In the genomic region with DNA sequence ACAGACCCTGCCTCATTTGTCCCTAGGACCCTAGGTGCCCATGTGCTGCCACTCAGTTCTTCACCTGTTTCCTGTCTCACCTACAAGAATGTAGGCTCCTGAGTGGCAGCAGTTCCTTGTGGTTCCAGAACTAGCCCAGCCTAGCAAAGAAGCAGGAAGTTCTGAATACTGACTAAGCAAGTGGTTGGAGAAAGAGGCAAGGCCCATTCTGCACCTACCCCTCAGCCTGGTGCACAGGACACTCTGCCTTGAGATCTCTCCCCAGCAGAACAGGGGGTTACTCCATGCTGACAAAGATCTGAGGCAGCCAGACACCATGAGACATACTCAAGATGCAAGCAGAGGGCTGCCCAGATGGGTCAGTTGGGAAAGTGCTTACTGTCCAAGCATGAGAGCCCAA, we compare ENCODE assay signal across 27 mouse cellular contexts. TPM values are rescaled to one million over a fixed set of nuclear protein-coding genes. Genes with fewer than 3 reads are reported as not detected.
A peak's percentile ranks its signal among the peaks of the same experiment; 100 is the strongest.
DNase-seq lines count a peak whose midpoint lies in the region; ATAC-seq lines count a peak whose summit lies in the region.
"Had no signal": no experiment of that assay in that cellular context is flagged by ENCODE, and none has a peak within 500 bp of the region (broad histone marks: within the 10 kb centered on the region; RNA-seq: fewer than 3 reads in every experiment).

No protein-coding gene starts in this region.

- no peaks in the 10 kb centered on the region for H3K27me3 ChIP-seq in midbrain, embryonic 11.5 days (ENCODE audit: control insufficient read depth, insufficient read depth, low read length)
- H3K27me3 ChIP-seq in midbrain, embryonic 13.5 days, result no peaks in the 10 kb centered on the region
- H3K27me3 ChIP-seq in hindbrain, embryonic 11.5 days (ENCODE audit: control insufficient read depth, insufficient read depth, low read length), result no peaks in the 10 kb centered on the region
- H3K27me3 ChIP-seq: forebrain, embryonic 12.5 days; forebrain, embryonic 15.5 days; heart, embryonic 13.5 days; hindbrain, embryonic 13.5 days had no signal

- no peak overlapping the region for H3K9ac ChIP-seq in midbrain, embryonic 11.5 days (ENCODE audit: low read length)
- no peak overlapping the region for H3K9ac ChIP-seq in midbrain, embryonic 13.5 days (replicated peaks)
- H3K9ac ChIP-seq in hindbrain, embryonic 11.5 days (ENCODE audit: low read depth, low read length), result no peak overlapping the region
- H3K9ac ChIP-seq: embryonic facial prominence, embryonic 13.5 days; forebrain, embryonic 12.5 days; forebrain, embryonic 15.5 days; heart, embryonic 13.5 days; hindbrain, embryonic 13.5 days had no signal

- no peaks in the 10 kb centered on the region for H3K36me3 ChIP-seq in midbrain, embryonic 11.5 days (ENCODE audit: control insufficient read depth, insufficient read depth, low read length)
- no peaks in the 10 kb centered on the region for H3K36me3 ChIP-seq in midbrain, embryonic 13.5 days
- no peaks in the 10 kb centered on the region for H3K36me3 ChIP-seq in hindbrain, embryonic 11.5 days (ENCODE audit: control insufficient read depth, insufficient read depth, low read length)
- H3K36me3 ChIP-seq: embryonic facial prominence, embryonic 13.5 days; forebrain, embryonic 12.5 days; forebrain, embryonic 15.5 days; heart, embryonic 13.5 days had no signal

- H3K4me3 ChIP-seq in midbrain, embryonic 11.5 days (ENCODE audit: low read depth, low read length), result no peak overlapping the region
- H3K4me3 ChIP-seq in midbrain, embryonic 13.5 days (replicated peaks), result no peak overlapping the region
- H3K4me3 ChIP-seq in hindbrain, embryonic 11.5 days (ENCODE audit: low read depth, low read length), result no peak overlapping the region
- H3K4me3 ChIP-seq: embryonic facial prominence, embryonic 10.5 days; embryonic facial prominence, embryonic 13.5 days; erythroblast, embryonic 14.5 days; forebrain, embryonic 12.5 days; forebrain, embryonic 15.5 days; heart, adult 2 months; heart, embryonic 10.5 days; heart, embryonic 13.5 days; hindbrain, embryonic 13.5 days had no signal

- no peak for ATAC-seq in midbrain, embryonic 11.5 days (ENCODE audit: low FRiP score)
- ATAC-seq in midbrain, embryonic 13.5 days, result no peak
- 0 out of 2 replicates have a peak, but pooled peaks have one; percentile 18 for ATAC-seq in granulocyte monocyte progenitor cell, adult 5-6 weeks (replicated peaks; ENCODE audit: poor library complexity, severe bottlenecking)
- ATAC-seq in hindbrain, embryonic 11.5 days (ENCODE audit: low FRiP score), result no peak
- ATAC-seq: activated CD4-positive, CD25-positive, alpha-beta regulatory T cell, adult 4 months; forebrain, embryonic 15.5 days; hindbrain, embryonic 16.5 days had no signal

- H3K9me3 ChIP-seq in midbrain, embryonic 11.5 days (ENCODE audit: control insufficient read depth, low read length), result no peaks in the 10 kb centered on the region
- H3K9me3 ChIP-seq in midbrain, embryonic 13.5 days, result no peaks in the 10 kb centered on the region
- H3K9me3 ChIP-seq in hindbrain, embryonic 11.5 days (ENCODE audit: control insufficient read depth, low read length), result no peaks in the 10 kb centered on the region
- H3K9me3 ChIP-seq: embryonic facial prominence, embryonic 10.5 days; embryonic facial prominence, embryonic 13.5 days; forebrain, embryonic 12.5 days; forebrain, embryonic 15.5 days; heart, embryonic 10.5 days; heart, embryonic 13.5 days; hindbrain, embryonic 13.5 days had no signal

- DNase-seq in midbrain, embryonic 11.5 days (ENCODE audit: low spot score, missing footprints), result peak; percentile 74
- peak; percentile 58 for DNase-seq in 416B (ENCODE audit: low read depth)
- DNase-seq in hindbrain, embryonic 11.5 days (ENCODE audit: low spot score), result no peak
- DNase-seq in spleen, postnatal 4 days (ENCODE audit: low spot score in 2 of 2), result no peak
- DNase-seq: adrenal gland, adult 8-10 months; adrenal gland, postnatal 25 days; cerebellum, adult 11-12 months; cerebellum, adult 8-10 months; cerebellum, postnatal 10 days; cerebellum, postnatal 36 days; embryo, embryonic 11 days; gastrocnemius, postnatal 25 days; heart, adult 2 months; heart, postnatal 14 days; heart, postnatal 4 days had no signal

- no peak overlapping the region for H3K4me2 ChIP-seq in midbrain, embryonic 11.5 days
- H3K4me2 ChIP-seq in midbrain, embryonic 13.5 days (replicated peaks), result no peak overlapping the region
- no peak overlapping the region for H3K4me2 ChIP-seq in hindbrain, embryonic 11.5 days (replicated peaks; ENCODE audit: low read depth, low read length)
- H3K4me2 ChIP-seq: embryonic facial prominence, embryonic 13.5 days; forebrain, embryonic 12.5 days; forebrain, embryonic 15.5 days; heart, embryonic 13.5 days; hindbrain, embryonic 13.5 days had no signal

- no peak overlapping the region for H3K27ac ChIP-seq in midbrain, embryonic 11.5 days (ENCODE audit: low read depth, low read length)
- H3K27ac ChIP-seq in midbrain, embryonic 13.5 days, result no peak overlapping the region
- no peak overlapping the region for H3K27ac ChIP-seq in hindbrain, embryonic 11.5 days (ENCODE audit: low read depth, low read length)
- H3K27ac ChIP-seq: embryonic facial prominence, embryonic 10.5 days; embryonic facial prominence, embryonic 13.5 days; forebrain, embryonic 12.5 days; forebrain, embryonic 15.5 days; heart, adult 2 months; heart, embryonic 10.5 days; heart, embryonic 13.5 days; hindbrain, embryonic 13.5 days had no signal

- peaks cover 2% of the 10 kb centered on the region; the same call in 1 of the 2 replicates for H3K4me1 ChIP-seq in midbrain, embryonic 11.5 days (ENCODE audit: control insufficient read depth, insufficient read depth, low read length)
- peaks cover 68% of the 10 kb centered on the region for H3K4me1 ChIP-seq in midbrain, embryonic 13.5 days (replicated peaks)
- no peaks in the 10 kb centered on the region for H3K4me1 ChIP-seq in hindbrain, embryonic 11.5 days (replicated peaks; ENCODE audit: control insufficient read depth, insufficient read depth, low read length)

RNA-seq across cellular contexts. Expression of a gene that starts 14.5 kb away (rescaled TPM):
- polyA plus RNA-seq in midbrain, embryonic 11.5 days (2014; fragmentation: Nextera tagmentation; extraction: Ambion mirVana), result 117 and 130 TPM in 2 replicates
- polyA plus RNA-seq in midbrain, embryonic 13.5 days (2015; fragmentation: Nextera tagmentation; extraction: Ambion mirVana), result 126 TPM in 2 replicates
- total RNA-seq in granulocyte monocyte progenitor cell, adult 5-6 weeks (2014; fragmentation: Nextera tagmentation), result 109 and 110 TPM in 2 replicates
- 86.0 and 94.1 TPM in 2 replicates for total RNA-seq in granulocyte monocyte progenitor cell, adult 5-6 weeks (2017)
- polyA plus RNA-seq in hindbrain, embryonic 11.5 days (2014; fragmentation: Nextera tagmentation; extraction: Ambion mirVana), result 103 and 107 TPM in 2 replicates

Comparison
In these comparisons a context has a peak if more than half of its experiments do, and no peak if none do; other contexts are left out.
1. DNase-seq: peak in midbrain, embryonic 11.5 days (single experiment) and 416B (single experiment); none in hindbrain, embryonic 11.5 days (single experiment) and spleen, postnatal 4 days (0 of 2).